Mouse (Mus musculus) layer of hippocampus, adult 18-20 months (tissue): ENCODE results near the gene Nr3c2. TPM values are rescaled to one million over a fixed set of nuclear protein-coding genes. Genes with fewer than 3 reads are reported as not detected.

Source experiments
- DNase-seq, 2 experiments: peaks; one replicate each; pipeline ENCODE4 v3.0.0; 2022; ENCODE audit warnings: low spot score in 2 of 2
- total RNA-seq, 2 experiments: library from RNA; stranded (reverse); gene quantifications; 2 replicates each; pipeline ENCODE4 v1.2.3; 2021

Nr3c2 gene
- total RNA-seq, 2 experiments from 2014 or later: 144 to 162 TPM

DNA sequence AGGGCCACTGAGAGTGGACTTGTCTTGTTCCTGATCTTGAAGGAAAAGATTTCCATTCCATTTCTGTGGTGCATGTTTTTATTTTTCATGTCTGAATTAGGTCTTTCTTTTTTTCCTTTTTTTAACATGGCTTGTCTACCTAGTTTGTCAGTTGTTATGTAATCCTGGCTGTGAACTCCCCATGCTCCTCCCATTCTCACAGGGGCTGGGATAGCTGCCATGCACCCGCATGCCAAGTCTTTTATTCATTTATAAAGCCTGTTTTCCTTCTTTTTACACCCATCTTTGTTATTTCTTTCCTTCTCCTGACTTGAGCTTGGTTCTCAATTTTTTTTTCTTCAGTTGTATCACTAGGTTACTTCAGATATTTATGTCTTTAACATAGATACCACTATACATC lies 337.5 kb downstream of the Nr3c2 start:
- peak in 1 of 2 experiments; percentile 47 for DNase-seq

- DNase-seq: no peak
Measured at GRCm38 (mm10) chr8:77239462-77239861, 340.2 kb downstream of the Nr3c2 start.

DNA sequence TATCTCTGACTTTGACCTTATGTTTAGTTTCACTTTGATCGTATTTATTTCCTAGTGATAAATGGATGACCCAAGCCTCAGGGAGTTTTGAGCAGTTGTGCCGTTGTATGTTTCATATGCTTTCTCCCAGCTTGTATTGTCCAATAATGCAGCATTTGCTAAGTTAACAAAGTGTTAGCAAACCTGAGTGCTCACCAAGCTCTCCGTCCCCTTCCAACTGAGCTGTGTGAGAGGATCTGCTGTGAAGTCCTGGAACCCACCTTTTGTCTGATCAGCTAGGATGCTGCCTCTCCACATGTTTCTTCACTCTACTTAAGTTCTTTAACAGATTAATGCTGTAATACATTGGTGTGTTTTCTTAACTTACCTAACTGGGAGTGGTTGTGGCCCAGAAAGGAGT lies 342.1 kb downstream of the Nr3c2 start:
- no peak for DNase-seq

DNA sequence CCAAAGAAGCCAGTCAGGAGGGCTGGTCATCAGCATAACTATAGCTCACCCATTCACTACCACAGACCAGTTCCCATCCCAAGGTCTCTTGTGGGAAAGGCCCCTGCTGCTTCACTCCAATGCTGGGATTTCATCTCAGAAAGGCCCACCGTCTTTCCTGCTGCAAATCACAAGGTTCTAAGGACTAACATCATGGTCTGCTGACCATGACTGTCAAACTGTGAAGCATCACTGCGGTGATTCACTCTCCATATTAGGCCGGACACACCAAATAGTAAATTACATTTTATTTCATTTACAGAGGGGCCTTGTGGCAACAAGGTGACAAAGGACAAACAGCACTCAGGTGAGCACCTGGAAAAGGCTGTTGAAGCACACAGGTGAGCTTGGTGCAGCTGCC lies 350.9 kb downstream of the Nr3c2 start:
- no peak for DNase-seq

DNA sequence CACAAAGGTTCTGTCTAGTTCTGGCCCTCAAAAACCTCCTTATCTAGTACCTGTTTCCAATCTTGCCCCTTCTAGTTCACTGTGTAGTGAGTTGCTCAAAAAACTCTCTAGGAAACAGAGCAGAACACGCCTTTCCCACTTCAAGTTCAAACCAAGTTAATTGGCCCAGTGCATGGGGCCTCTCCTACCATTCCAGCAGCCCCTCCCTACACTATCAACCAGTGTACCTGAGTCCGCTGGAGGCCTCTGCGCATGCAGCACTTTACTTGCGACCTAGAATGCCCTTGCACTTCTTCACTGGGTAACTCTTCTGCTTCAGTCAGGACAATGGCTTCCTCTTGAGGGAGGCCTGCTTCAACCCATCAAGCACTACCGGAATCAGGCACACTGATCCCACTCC lies 351.9 kb downstream of the Nr3c2 start:
- no peak for DNase-seq

GRCm38 (mm10) chr8:77254466-77254865 lies 355.2 kb downstream of the Nr3c2 start:
- no peak for DNase-seq

GRCm38 (mm10) chr8:77256450-77257084 lies 357.3 kb downstream of the Nr3c2 start:
- peak; percentile 78 to 87 for DNase-seq

GRCm38 (mm10) chr8:77257085-77257451 lies 357.8 kb downstream of the Nr3c2 start:
- DNase-seq: peak in 1 of 2 experiments; percentile 52

DNA sequence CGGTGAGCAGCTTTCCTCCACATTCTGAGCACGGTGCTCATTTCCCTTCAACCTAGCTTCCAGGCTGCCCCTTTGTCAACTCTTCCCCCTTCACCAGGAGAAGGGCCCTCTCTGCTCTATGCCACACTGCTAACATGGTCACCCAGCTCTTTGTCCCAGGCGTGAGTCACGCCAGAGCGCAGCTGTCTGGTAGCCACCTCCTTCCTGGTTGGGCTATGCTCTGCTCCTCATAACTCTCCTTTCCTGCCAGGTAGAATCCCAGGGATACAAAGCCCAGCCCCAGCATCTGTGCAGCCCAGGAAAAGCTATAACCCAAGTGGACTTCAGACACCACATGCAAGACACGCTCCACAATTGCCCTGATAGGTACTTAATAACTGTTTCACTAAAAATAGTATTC lies 362.0 kb downstream of the Nr3c2 start:
- no peak for DNase-seq

- DNase-seq: no peak
Measured at GRCm38 (mm10) chr8:77262216-77263009, 363.2 kb downstream of the Nr3c2 start.

- no peak for DNase-seq
Measured at GRCm38 (mm10) chr8:77267941-77268405, 368.7 kb downstream of the Nr3c2 start.

GRCm38 (mm10) chr8:77272136-77272535 lies 372.9 kb downstream of the Nr3c2 start:
- no peak for DNase-seq

DNA sequence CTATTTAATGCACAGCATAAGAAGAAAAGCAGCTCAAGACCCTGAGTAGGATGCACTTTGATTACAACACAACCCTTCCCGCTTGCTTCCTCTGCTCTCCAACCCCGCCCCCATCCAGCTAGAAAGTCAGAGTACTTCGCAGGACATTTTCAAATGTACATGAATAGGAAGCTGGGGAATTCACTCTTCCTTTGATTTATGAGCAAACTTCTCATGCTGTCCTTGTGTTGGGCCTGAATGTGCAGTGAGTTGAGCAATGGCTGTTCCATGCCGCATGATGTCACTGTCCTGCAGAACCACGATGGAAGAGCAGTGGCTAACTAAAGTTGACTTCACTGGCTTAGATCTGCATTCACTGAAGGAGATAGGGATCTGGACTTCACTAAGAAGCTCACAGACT lies 376.3 kb downstream of the Nr3c2 start:
- DNase-seq: no peak

DNA sequence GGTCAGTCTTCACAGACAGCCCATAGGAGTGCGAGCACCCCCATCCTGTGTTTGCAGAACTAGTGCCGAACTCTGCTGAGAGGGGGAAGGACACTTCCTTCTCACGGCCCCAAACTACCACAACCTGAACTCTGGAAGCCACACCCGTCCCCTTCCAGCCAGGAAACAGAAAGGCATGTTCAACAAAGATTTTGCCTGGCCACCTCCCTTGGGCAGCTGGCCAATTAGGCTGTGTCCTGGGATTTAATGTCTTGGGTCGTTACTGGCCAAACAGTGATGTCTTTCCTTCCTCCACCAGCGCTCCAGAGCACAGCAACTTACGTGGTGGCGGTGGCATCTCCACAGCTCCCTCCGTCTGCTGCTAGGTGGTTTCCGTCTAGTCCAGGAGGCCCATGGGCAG lies 377.6 kb downstream of the Nr3c2 start:
- DNase-seq: no peak

- no peak for DNase-seq
Measured at GRCm38 (mm10) chr8:77278246-77278645, 379.0 kb downstream of the Nr3c2 start.

- no peak for DNase-seq
Measured at GRCm38 (mm10) chr8:77279977-77280376, 380.7 kb downstream of the Nr3c2 start.

DNA sequence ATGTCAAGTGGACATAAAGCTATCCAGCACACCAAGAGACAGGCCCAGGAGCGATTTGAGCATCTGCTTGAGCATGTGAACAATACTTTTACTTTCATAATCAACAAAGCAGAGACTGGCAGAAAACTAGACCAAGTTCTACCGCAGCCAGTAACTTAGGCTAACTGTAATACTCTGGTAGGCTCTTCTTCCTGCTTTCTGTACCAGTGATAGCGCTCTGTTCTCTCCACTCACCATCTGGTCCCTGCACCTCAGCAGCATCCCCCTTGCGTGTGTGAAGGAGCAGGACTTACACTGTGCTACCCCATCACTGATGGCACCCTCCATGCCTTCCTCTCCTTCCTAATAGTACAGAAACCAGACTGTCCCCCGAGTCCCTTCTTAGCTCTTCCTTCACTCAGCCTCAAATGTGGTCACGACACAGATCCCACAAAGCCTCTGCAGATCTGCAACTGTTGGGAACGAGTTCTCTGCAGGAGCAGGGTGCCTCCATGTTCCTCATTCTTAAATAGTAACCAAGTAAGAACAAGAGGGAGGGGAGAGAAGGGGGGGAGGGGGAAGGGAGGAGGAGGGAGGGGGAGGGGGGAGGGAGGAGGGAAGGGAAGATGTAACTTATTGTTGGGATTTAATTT lies 383.5 kb downstream of the Nr3c2 start:
- DNase-seq: no peak

- no peak for DNase-seq
Measured at GRCm38 (mm10) chr8:77284473-77284872, 385.2 kb downstream of the Nr3c2 start.

- no peak for DNase-seq
Measured at GRCm38 (mm10) chr8:77288065-77288464, 388.8 kb downstream of the Nr3c2 start.

- no peak for DNase-seq
Measured at GRCm38 (mm10) chr8:77288492-77288891, 389.2 kb downstream of the Nr3c2 start.

- DNase-seq: no peak
Measured at GRCm38 (mm10) chr8:77292120-77292519, 392.9 kb downstream of the Nr3c2 start.

- peak in 1 of 2 experiments; percentile 51 for DNase-seq
Measured at GRCm38 (mm10) chr8:77292649-77293048, 393.4 kb downstream of the Nr3c2 start.
